Mouse (Mus musculus) MEL (cell line): ENCODE results near the gene Ccdc9b. TPM values are rescaled to one million over a fixed set of nuclear protein-coding genes. Genes with fewer than 3 reads are reported as not detected.
A peak's percentile ranks its signal among the peaks of the same experiment; 100 is the strongest.

Experiments used
- DNase-seq: peaks from one replicate; pipeline ENCODE4 v3.0.0; 2011; ENCODE audit warnings: low read depth, low spot score
- H3K27ac ChIP-seq: 2 replicates; pipeline ENCODE4 v1.5.1; 2012; ENCODE audit warnings: low read depth, mild to moderate bottlenecking, control low read depth, low read length, moderate library complexity; ENCODE audit not compliant: control insufficient read depth
- H3K27me3 ChIP-seq, 2 experiments: fragments of 150-350 bp in 1 of 2; sonication (generic) in 1 of 2; 2 replicates each; pipeline ENCODE4 v1.6.1; 2012; ENCODE audit warnings: low read length in 2 of 2, mild to moderate bottlenecking in 2 of 2, improper control_type of control experiment in 1 of 2, moderate library complexity in 1 of 2; ENCODE audit not compliant: insufficient read depth in 2 of 2, control insufficient read depth in 1 of 2
- H3K36me3 ChIP-seq, 2 experiments: 2 replicates each; pipeline ENCODE4 v1.6.1; 2012 to 2014; ENCODE audit warnings: low read length in 2 of 2, improper control_type of control experiment in 1 of 2, inconsistent platforms in 1 of 2, mild to moderate bottlenecking in 1 of 2; ENCODE audit not compliant: insufficient read depth in 2 of 2, control insufficient read depth in 1 of 2
- H3K4me1 ChIP-seq, 2 experiments: fragments of 150-350 bp in 1 of 2; sonication (generic) in 1 of 2; 2 replicates each; pipeline ENCODE4 v1.6.1; 2012; ENCODE audit warnings: low read length in 2 of 2, improper control_type of control experiment in 1 of 2, mild to moderate bottlenecking in 1 of 2; ENCODE audit not compliant: insufficient read depth in 2 of 2, control insufficient read depth in 1 of 2
- H3K4me3 ChIP-seq, 2 experiments: fragments of 150-350 bp in 1 of 2; sonication (generic) in 1 of 2; 2 replicates each; pipeline ENCODE4 v1.5.1; 2012; ENCODE audit warnings: low read depth in 2 of 2, low read length in 2 of 2, mild to moderate bottlenecking in 2 of 2, moderate library complexity in 2 of 2, control low read depth in 1 of 2, improper control_type of control experiment in 1 of 2; ENCODE audit not compliant: control insufficient read depth in 1 of 2, insufficient read depth in 1 of 2
- H3K79me2 ChIP-seq: 2 replicates; pipeline ENCODE4 v1.6.1; 2012; ENCODE audit warnings: mild to moderate bottlenecking, low read length, moderate library complexity; ENCODE audit not compliant: control insufficient read depth, poor library complexity, insufficient read depth
- H3K9ac ChIP-seq: 2 replicates; pipeline ENCODE4 v1.6.1; 2012; ENCODE audit warnings: low read depth, mild to moderate bottlenecking, control low read depth, low read length, moderate library complexity; ENCODE audit not compliant: control insufficient read depth, poor library complexity, severe bottlenecking
- H3K9me3 ChIP-seq: fragments of 150-350 bp; sonication (generic); replicated peaks from 2 replicates; pipeline ENCODE4 v1.6.1; 2012; ENCODE audit warnings: mild to moderate bottlenecking, low read length, improper control_type of control experiment, moderate library complexity; ENCODE audit not compliant: insufficient read depth
- BHLHE40 ChIP-seq: IDR thresholded peaks from 2 replicates; pipeline ENCODE4 v1.6.1; 2012; ENCODE audit warnings: low read depth, mild to moderate bottlenecking, inconsistent platforms, low read length, improper control_type of control experiment, borderline replicate concordance
- CHD2 ChIP-seq: IDR thresholded peaks from 2 replicates; pipeline ENCODE4 v1.6.1; 2011; ENCODE audit warnings: low read length, improper control_type of control experiment
- EP300 ChIP-seq, 2 experiments: IDR thresholded peaks; 2 replicates each; pipeline ENCODE4 v1.6.1; 2011; ENCODE audit warnings: improper control_type of control experiment in 2 of 2, low read length in 2 of 2, low read depth in 1 of 2, mild to moderate bottlenecking in 1 of 2
- MAZ ChIP-seq: IDR thresholded peaks from 2 replicates; pipeline ENCODE4 v1.6.1; 2012; ENCODE audit warnings: low read depth, mild to moderate bottlenecking, inconsistent platforms, low read length, improper control_type of control experiment
- MXI1 ChIP-seq: IDR thresholded peaks from 2 replicates; pipeline ENCODE4 v1.6.1; 2011; ENCODE audit warnings: mild to moderate bottlenecking, low read depth, low read length, improper control_type of control experiment
- NELFE ChIP-seq: IDR thresholded peaks from 2 replicates; pipeline ENCODE4 v1.6.1; 2011; ENCODE audit warnings: low read depth, low read length, improper control_type of control experiment
- NRF1 ChIP-seq: IDR thresholded peaks from 2 replicates; pipeline ENCODE4 v1.6.1; 2014; ENCODE audit warnings: low read depth, mild to moderate bottlenecking, inconsistent platforms, low read length, improper control_type of control experiment, moderate library complexity; ENCODE audit not compliant: poor library complexity, insufficient read depth, severe bottlenecking
- RCOR1 ChIP-seq: IDR thresholded peaks from 2 replicates; pipeline ENCODE4 v1.6.1; 2012; ENCODE audit warnings: low read depth, mild to moderate bottlenecking, inconsistent platforms, low read length, improper control_type of control experiment
- TAL1 ChIP-seq: IDR thresholded peaks from 2 replicates; pipeline ENCODE4 v1.6.1; 2012; ENCODE audit warnings: mild to moderate bottlenecking, inconsistent platforms, low read length, moderate library complexity, mixed read lengths
- UBTF ChIP-seq: IDR thresholded peaks from 2 replicates; pipeline ENCODE4 v1.6.1; 2012; ENCODE audit warnings: low read depth, mild to moderate bottlenecking, inconsistent platforms, low read length, improper control_type of control experiment, moderate library complexity, borderline replicate concordance; ENCODE audit not compliant: insufficient read depth
- USF2 ChIP-seq, 2 experiments: IDR thresholded peaks; 2 replicates each; pipeline ENCODE4 v1.6.1; 2011 to 2012; ENCODE audit warnings: improper control_type of control experiment in 2 of 2, low read length in 2 of 2, borderline replicate concordance in 1 of 2, inconsistent platforms in 1 of 2, low read depth in 1 of 2, mild to moderate bottlenecking in 1 of 2; ENCODE audit not compliant: insufficient read depth in 1 of 2
- polyA plus RNA-seq, 2 experiments: library from polyadenylated mRNA; stranded (reverse) in 1 of 2; unstranded in 1 of 2; fragments of >175 nt in 1 of 2; fragments of >200 nt in 1 of 2; gene quantifications; 2 replicates each; pipeline versions ENCODE4 v1.2.1 to v1.2.4; 2012; ENCODE audit warnings: low replicate concordance in 2 of 2, low read depth in 1 of 2; ENCODE audit not compliant: insufficient read length in 2 of 2, insufficient read depth in 1 of 2, missing spikeins in 1 of 2
- total RNA-seq: library from RNA; depleted of rRNA; stranded (reverse); fragments of 300-350 nt; gene quantifications from 2 replicates; pipeline ENCODE4 v1.2.3, GENCODE M21; 2012

Gene Ccdc9b
- total and polyA plus RNA-seq, 3 experiments = 1.7 to 2.4 TPM; not detected in 1

GRCm38 (mm10) chr2:118778418-118778817, 16.0 kb upstream of the Ccdc9b start (continued):
- TF ChIP-seq MAZ (peak; percentile 75; the same call in 1 of the 2 replicates), MXI1 (no peak; the same call in none of the 2 replicates), BHLHE40 (peak; percentile 64; the same call in 1 of the 2 replicates), NELFE (no peak), NRF1 (peak; percentile 25; the same call in 1 of the 2 replicates)

GRCm38 (mm10) chr2:118776295-118776694, 13.8 kb upstream of the Ccdc9b start:
- no peak overlapping the region for H3K27ac ChIP-seq
- peaks cover 0 to 13% of the 10 kb centered on the region in 2 experiments; a peak in 2 of 4 replicates for H3K36me3 ChIP-seq
- peaks cover 13 to 48% of the 10 kb centered on the region in 2 experiments for H3K4me1 ChIP-seq
- H3K4me3 ChIP-seq = no peak overlapping the region
- TF ChIP-seq USF2 (IDR thresholded peaks at IDR 0.05; ENCODE audit: borderline replicate concordance in 1 of 2, insufficient read depth in 1 of 2, low read depth in 1 of 2, low read length in 2 of 2) (no peak), MXI1 (no peak), NELFE (no peak), TAL1 (no peak), RCOR1 (no peak)
- TF ChIP-seq, all 39 proteins: peak for 0
- no peak for DNase-seq
- no peak overlapping the region for H3K9ac ChIP-seq
- no peaks in the 10 kb centered on the region for H3K27me3 ChIP-seq
- H3K9me3 ChIP-seq = no peaks in the 10 kb centered on the region
- no peaks in the 10 kb centered on the region for H3K79me2 ChIP-seq

GRCm38 (mm10) chr2:118775846-118776245, 13.4 kb upstream of the Ccdc9b start:
- H3K27me3 ChIP-seq = no peaks in the 10 kb centered on the region

GRCm38 (mm10) chr2:118775396-118775795, 12.9 kb upstream of the Ccdc9b start:
- H3K4me3 ChIP-seq = no peak overlapping the region
- H3K9me3 ChIP-seq = no peaks in the 10 kb centered on the region
- peaks cover 13 to 48% of the 10 kb centered on the region in 2 experiments for H3K4me1 ChIP-seq
- TF ChIP-seq CHD2 (no peak), RCOR1 (0 out of 2 replicates have a peak, but pooled peaks have one; percentile 10)
- no peaks in the 10 kb centered on the region for H3K27me3 ChIP-seq
- H3K9ac ChIP-seq = no peak overlapping the region
- peaks cover 0 to 13% of the 10 kb centered on the region in 2 experiments; a peak in 2 of 4 replicates for H3K36me3 ChIP-seq
- no peaks in the 10 kb centered on the region for H3K79me2 ChIP-seq
- no peak for DNase-seq
- H3K27ac ChIP-seq = no peak overlapping the region

More at GRCm38 (mm10) chr2:118775846-118776245, 13.4 kb upstream of the Ccdc9b start:
- no peaks in the 10 kb centered on the region for H3K9me3 ChIP-seq
- peaks cover 0 to 13% of the 10 kb centered on the region in 2 experiments; a peak in 2 of 4 replicates for H3K36me3 ChIP-seq
- no peak for TF ChIP-seq EP300 (IDR thresholded peaks at IDR 0.05; ENCODE audit: low read depth in 1 of 2, low read length in 2 of 2)
- TF ChIP-seq UBTF = no peak
- no peak overlapping the region for H3K4me3 ChIP-seq
- no peak for DNase-seq
- peaks cover 13 to 48% of the 10 kb centered on the region in 2 experiments for H3K4me1 ChIP-seq
- H3K79me2 ChIP-seq = no peaks in the 10 kb centered on the region
- no peak overlapping the region for H3K27ac ChIP-seq
- H3K9ac ChIP-seq = no peak overlapping the region
